Mouse (Mus musculus): ENCODE data around the gene Dock2.

Dock2 gene

DNA sequence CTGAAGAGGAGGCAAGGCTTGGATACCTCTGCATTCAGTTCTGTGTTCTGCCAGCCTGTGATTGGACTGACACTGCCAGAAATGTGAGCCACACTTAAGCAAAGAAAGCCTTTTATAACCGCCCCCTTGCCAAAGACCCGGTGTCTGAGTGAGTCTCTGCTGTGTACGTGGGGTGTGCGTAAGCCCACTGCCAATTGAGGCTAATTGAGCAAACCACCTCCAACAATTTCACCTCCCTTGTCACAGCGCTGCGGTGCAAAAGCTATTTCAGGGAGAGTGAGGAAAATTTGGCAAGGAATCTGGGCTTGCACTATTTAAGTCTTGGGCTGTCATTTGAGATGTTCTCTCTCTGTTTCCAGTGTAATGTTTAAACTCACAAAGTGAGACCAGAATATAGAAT is 362.6 kb downstream of the Dock2 start:
- DNase-seq (ENCODE audit: low spot score): no peak

DNA sequence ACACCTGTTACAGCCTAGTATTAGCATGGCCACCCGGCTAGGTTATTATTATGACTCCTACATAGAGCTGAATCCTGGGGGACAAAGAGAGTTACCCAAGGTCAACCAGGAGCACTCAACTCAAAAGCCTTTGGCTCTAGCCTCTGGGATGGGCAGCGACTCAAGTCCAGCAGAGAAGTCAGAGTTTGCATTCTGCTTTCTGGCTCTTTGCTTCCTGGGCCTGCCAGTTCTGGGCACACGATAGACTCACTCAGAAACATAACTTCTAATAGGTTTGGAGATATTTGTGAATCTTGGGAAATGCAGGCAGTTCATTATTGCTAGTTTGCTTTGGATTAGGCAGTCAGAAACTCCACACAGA is 367.1 kb downstream of the Dock2 start:
- DNase-seq (ENCODE audit: low spot score): no peak

DNA sequence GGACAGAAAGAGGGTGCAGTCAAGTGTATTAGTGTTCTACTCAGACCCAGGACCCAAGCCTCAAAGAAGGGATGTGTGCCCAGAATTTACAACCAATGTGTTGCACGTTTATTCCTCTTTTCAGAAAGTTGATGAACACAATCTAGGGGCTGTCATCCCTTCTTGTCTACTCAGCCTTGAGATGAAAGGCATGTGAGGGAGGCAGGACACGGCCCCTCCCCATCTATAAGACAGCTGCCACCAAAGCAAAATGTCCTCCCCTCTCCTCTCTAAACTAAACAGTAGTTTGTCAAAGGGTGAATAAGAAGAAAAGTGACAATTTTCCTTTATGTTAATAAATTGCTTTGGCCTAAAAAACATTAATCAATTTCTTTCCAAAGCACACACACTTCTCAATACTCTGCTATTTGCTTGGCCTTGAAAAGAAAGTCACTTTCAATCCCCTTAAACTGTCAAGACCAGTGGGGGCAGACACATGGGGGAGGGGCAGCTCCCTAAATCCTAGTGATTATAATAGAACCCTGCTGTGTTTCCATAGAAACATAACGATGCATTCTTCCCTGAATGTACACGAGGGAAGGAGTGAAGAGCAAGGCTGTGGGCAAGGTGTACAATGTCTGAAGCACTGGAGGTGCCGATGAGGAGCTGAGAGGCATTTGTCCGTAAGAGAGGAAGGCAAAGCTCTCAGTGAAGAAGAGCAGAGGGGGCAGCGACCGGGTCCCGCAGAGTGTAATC is 367.6 kb downstream of the Dock2 start:
- no peak for DNase-seq (ENCODE audit: low spot score)

DNA sequence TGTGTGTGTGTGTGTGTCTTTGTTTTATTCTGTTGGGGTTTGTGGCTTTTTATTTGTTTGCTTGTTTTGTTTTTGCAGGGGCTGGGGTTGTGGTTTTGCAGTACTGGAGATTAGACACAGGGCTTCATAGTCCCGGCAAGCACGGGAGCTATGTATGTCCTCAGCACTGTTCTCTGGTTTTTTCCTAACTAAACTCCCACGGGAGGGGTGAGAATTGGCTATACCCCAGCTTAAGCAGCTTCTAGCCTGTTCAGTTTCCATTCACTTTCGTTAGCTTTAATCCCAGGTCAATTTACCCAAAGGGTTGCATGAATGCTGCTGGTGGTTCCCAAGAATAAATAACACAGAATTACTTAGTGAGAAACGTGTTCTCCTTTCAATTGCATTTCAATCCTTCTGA is 376.8 kb downstream of the Dock2 start:
- DNase-seq (ENCODE audit: low spot score): no peak

- DNase-seq (ENCODE audit: low spot score): no peak
These were observed 377.4 kb downstream of the Dock2 start for GRCm38 (mm10) chr11:34406309-34406708.

GRCm38 (mm10) chr11:34405311-34405710 is 378.4 kb downstream of the Dock2 start:
- no peak for DNase-seq (ENCODE audit: low spot score)

GRCm38 (mm10) chr11:34401343-34401742 is 382.3 kb downstream of the Dock2 start:
- no peak for DNase-seq (ENCODE audit: low spot score)

- no peak for DNase-seq (ENCODE audit: low spot score)
These were observed 385.1 kb downstream of the Dock2 start for GRCm38 (mm10) chr11:34398555-34398954.

DNA sequence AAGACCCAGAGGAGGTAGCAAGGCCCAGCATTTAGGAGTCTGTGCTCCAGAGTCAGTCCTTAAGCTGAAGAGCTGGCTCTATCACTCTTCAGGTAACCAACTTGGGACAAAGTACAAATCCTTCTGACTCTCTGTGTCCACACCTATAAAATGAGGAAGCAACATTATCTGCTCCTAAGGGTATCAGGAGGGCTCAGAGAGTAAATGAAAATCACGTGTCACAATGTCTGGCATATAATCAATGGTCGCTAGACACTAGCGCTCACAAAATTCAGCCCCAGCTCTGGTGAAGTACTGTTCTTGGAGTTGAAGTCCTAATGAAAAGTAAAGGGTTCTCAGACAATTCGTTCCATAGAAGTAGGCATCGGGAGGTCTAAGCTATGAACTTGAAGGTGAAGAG is 386.0 kb downstream of the Dock2 start:
- no peak for DNase-seq (ENCODE audit: low spot score)

GRCm38 (mm10) chr11:34395802-34396201 is 387.9 kb downstream of the Dock2 start:
- no peak for DNase-seq (ENCODE audit: low spot score)

DNA sequence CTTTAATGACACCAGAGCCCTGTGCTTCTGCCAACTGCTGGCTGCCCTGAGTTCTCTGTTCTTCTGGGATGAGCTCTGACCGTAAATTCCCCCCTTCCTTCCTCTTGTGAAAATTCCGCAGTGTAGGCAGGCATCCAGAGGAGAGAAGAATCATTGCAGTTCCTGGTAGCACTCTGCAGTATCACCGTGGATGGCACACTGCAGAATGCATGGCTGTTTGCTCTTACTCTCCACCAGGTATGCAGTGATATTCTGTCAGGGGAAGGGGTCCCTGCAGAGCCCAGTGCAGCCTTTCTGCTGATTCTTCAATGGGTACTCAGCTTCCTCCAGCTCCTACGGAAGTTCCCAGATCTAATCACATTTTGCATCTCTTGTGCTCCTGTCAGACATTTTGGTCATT is 391.6 kb downstream of the Dock2 start:
- no peak for DNase-seq (ENCODE audit: low spot score)

- no peak for DNase-seq (ENCODE audit: low spot score)
These were observed 394.2 kb downstream of the Dock2 start for GRCm38 (mm10) chr11:34389261-34390116.

- no peak for DNase-seq (ENCODE audit: low spot score)
These were observed 398.5 kb downstream of the Dock2 start for GRCm38 (mm10) chr11:34385001-34385688.

DNA sequence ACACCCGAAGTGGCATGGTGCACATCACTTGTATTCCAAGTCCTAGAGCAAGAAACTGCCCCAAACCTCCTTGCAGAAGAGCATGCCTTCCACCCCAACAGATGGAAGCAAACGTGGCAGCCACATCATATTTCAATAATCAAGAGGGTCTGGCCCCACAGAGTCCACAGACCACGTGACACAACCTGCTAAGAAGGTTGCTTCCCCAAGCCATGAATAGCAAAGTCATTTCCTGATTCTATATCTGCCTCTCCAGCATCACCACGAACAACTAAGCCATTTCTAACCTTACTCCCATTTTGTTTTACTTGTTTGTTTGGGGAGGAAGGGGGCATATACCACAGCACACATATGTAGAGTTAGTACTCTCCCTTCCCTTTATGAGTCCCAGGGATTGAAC is 399.5 kb downstream of the Dock2 start:
- no peak for DNase-seq (ENCODE audit: low spot score)

DNA sequence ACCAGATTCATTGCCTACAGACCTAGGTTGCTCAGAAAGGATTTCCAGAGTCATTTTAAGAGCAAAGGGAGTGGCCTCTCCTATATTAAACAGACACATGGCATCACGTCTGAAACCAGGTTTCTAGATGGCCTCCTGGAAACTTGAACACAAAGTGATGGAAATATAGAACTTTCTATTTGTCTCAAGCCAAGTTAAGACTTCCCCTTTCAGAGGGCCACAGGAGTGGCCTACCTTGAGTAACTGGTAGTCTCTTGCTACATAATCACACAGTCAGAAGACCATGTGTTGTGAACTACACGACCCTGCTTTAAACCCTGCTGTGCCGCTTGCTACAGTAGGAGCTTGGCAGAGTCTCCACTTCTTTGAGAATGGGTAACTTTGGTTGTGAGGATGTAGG is 400.2 kb downstream of the Dock2 start:
- no peak for DNase-seq (ENCODE audit: low spot score)

DNA sequence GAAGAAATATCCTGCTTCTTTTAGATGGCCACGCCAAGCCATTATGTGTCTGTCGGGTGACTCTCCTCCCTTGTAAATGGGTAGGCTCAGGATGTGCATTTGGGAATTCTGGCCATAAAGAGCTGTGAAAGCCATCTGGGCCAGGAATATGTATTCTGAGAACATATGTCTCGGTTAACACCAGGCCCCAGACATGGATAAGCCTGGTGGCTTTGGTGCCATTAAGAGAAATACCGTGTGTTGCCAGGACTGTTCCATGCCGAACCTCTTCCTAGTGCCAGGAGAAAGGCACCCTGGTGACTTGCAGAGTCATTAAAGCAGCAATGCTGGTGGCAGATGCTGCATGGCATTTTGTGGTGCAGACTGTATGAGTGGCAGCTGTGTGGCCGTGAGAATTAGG is 406.0 kb downstream of the Dock2 start:
- no peak for DNase-seq (ENCODE audit: low spot score)

DNA sequence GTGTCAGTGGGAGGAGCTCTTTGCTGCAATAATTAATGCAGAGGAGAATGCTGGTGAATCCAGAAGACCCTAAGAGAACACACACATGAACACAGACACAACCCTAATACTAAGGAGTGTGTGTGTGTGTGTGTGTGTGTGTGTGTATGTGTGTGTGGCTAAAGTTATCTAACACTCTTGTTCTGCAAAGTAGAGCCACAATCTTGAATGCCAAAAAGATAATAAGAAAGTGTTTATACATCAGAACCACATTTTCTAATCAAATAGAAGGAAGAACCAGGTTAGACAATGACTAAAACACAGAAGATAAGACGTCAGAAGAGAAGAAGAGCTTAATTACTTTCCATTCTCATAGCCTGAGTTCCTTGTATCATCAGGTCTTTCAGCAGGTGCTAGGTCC is 408.1 kb downstream of the Dock2 start:
- no peak for DNase-seq (ENCODE audit: low spot score)

DNA sequence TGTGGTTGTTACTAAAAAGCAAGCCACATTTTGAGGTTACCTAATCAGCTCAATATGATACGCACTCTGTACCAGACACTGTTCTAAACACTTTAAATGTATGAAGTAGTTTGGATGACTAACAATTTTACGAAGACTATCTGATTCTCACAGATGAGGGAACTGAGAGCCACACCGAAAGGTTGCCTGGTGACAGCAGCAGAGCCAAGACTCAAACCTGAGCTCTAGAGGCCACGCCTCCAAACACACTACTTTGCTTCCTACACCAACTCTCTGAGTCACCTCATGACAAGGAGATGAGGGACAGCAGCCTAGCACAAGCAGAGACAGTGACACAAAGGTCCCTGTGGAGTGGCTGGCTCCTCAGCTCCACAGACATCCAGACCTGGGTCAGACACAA is 411.5 kb downstream of the Dock2 start:
- no peak for DNase-seq (ENCODE audit: low spot score)

DNA sequence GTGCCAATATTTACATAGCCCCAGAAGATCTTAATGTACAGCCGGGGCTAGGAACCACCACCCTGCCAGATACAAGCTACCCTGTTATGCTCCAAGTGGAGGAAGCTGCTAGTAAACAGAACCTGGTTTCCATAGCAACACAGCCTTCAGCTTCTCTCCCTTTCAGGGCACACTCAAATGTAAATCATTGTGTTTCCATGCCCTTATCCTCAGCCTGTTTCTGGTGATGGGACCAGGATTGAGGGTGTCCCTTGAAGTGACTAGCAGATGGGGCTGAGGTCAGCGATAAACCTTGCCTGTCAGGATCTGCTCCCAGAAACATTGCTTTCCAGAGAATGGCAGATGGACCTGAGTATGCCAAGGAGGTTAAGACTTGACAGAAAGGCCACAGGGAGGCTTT is 427.6 kb downstream of the Dock2 start:
- DNase-seq (ENCODE audit: low spot score): no peak

DNA sequence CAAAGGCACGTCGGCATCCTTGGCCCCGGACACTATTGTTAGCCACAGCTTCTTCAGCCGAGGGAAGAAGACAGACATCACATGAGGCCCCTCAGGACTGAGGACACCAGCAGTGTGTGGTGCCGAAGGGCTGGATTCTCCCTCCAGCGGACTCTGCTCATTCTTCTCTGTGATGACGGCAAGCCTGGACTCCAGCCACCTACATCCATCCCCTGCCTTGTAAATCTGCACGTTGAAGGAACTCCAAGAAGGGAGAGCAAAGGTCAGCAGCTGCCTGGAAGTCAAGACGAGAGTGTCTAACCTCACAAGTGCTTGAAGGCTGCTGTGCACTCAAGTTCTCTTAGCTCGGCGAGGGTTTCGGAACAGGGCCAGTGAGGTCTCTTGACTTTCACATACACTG is 428.3 kb downstream of the Dock2 start:
- no peak for DNase-seq (ENCODE audit: low spot score)

DNA sequence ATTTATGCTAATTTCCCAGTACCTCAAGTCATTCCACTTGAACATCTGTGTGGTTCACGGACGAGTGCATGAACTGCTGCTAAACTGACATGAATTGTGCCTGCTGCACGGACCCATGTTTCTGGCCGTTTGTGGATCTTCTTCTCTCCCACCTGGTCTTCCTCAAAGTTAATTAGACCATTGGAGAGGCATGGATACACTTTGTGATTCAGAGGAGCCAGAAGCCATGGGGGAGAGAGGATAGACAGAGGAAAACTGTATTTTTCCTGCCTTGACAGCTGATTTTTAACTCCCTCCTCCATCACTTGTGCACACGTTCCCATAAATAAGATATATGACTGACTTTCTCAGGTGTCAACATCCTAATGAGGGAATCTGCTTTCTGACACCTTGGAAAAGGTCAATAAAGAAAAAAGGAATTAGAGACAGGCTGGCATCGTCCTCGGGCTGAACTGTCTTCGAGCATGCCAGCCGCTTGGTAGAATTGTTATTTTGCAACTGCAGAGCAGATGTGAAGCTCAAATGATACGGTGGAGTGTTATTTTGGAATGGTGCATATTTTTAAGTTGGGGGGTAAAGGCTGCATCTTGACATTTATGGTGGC is 434.1 kb downstream of the Dock2 start:
- DNase-seq (ENCODE audit: low spot score): no peak

DNA sequence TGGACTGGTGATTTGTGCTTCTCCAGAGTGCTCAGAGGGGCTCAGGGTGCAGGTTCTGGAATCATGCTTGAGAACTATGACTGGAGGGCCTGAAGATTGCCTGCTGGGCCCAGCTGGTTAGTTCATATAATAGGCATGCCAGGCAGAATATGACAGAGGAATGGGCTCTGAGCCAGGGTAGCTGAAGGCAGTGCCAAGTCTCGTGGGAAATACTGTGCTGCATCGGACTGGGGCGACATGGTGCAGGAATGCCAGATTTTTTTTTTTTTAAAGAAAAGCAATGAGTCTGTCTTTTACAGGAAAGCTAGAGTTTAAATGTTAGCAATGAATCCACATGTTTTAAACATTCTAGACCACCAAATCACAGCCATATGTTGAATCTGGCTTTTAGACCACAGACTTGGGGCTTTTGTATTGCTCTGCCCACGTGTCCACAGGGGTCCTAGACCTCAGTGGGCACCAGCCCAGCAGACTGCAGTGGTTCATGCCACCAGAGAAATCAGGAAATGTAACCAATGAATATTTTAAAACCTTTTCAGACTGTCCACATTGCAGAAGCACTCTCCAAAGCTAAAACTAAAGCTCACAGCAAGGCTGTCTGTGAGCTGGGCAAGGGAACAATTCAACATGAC is 435.3 kb downstream of the Dock2 start:
- DNase-seq (ENCODE audit: low spot score): no peak
